ENCODE assay signal across 35 mouse cellular contexts in the genomic region with DNA sequence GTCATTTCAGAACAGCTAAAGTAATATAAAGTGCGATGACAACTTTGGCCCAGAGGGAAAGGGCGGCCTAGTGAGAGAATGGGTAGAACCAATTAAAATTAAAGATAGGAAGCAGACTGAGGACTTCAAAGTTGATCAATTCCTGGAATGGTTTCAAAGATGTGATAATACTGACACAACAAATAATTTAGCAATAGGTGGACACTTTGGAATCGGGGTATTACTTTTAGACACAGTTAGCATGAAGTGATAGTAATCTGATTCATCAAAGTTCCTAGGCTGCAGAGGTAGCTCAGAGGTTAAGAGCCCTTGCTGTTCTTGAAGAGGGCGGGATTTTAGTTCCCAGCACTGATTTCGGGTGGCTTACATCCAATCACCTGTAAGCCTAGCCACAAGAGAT. TPM values are rescaled to one million over a fixed set of nuclear protein-coding genes. Genes with fewer than 3 reads are reported as not detected.
"Had no signal": no experiment of that assay in that cellular context is flagged by ENCODE, and none has a peak within 500 bp of the region (broad histone marks: within the 10 kb centered on the region; RNA-seq: fewer than 3 reads in every experiment).

No protein-coding gene starts in this region.

- H3K36me3 ChIP-seq: heart, embryonic 15.5 days; hindbrain, embryonic 12.5 days; hindbrain, embryonic 15.5 days; intestine, embryonic 15.5 days; kidney, embryonic 15.5 days had no signal

- H3K4me1 ChIP-seq: heart, embryonic 10.5 days; heart, embryonic 12.5 days; heart, embryonic 13.5 days; heart, embryonic 15.5 days; hindbrain, embryonic 10.5 days; hindbrain, embryonic 12.5 days; hindbrain, embryonic 13.5 days; hindbrain, embryonic 15.5 days; intestine, embryonic 15.5 days; kidney, embryonic 15.5 days had no signal

- ATAC-seq: hindbrain, embryonic 16.5 days; hindbrain, postnatal 0 days; inflammation-experienced regulatory T-cells, adult 6 months; intestine, embryonic 15.5 days; intestine, embryonic 16.5 days; intestine, postnatal 0 days had no signal

- DNase-seq: heart, postnatal 10 days; heart, postnatal 14 days; heart, postnatal 36 days; heart, postnatal 4 days; kidney, adult 11 months; kidney, adult 18-20 months; kidney, adult 2 months; kidney, adult 8-10 months; kidney, adult 9 months; kidney, postnatal 10 days; kidney, postnatal 14 days; kidney, postnatal 25 days; kidney, postnatal 36 days; kidney, postnatal 4 days; layer of hippocampus, adult 9-11 months; layer of hippocampus, postnatal 36 days had no signal

- H3K4me3 ChIP-seq: heart, embryonic 10.5 days; heart, embryonic 12.5 days; heart, embryonic 13.5 days; heart, embryonic 15.5 days; hindbrain, embryonic 10.5 days; hindbrain, embryonic 12.5 days; hindbrain, embryonic 13.5 days; hindbrain, embryonic 15.5 days; intestine, embryonic 15.5 days; kidney, embryonic 15.5 days; layer of hippocampus, adult 2 months had no signal

- H3K27me3 ChIP-seq: heart, embryonic 12.5 days; heart, embryonic 13.5 days; heart, embryonic 15.5 days; hindbrain, embryonic 12.5 days; hindbrain, embryonic 13.5 days; hindbrain, embryonic 15.5 days; intestine, embryonic 15.5 days had no signal

- H3K4me2 ChIP-seq: heart, embryonic 11.5 days; heart, embryonic 12.5 days; heart, embryonic 13.5 days; heart, embryonic 15.5 days; hindbrain, embryonic 12.5 days; hindbrain, embryonic 13.5 days; hindbrain, embryonic 14.5 days; hindbrain, embryonic 15.5 days; intestine, embryonic 15.5 days; kidney, embryonic 15.5 days had no signal

- H3K9me3 ChIP-seq: heart, embryonic 10.5 days; heart, embryonic 12.5 days; heart, embryonic 13.5 days; heart, embryonic 15.5 days; hindbrain, embryonic 10.5 days; hindbrain, embryonic 12.5 days; hindbrain, embryonic 13.5 days; hindbrain, embryonic 15.5 days; intestine, embryonic 15.5 days; kidney, embryonic 15.5 days had no signal

- H3K9ac ChIP-seq: heart, embryonic 12.5 days; heart, embryonic 13.5 days; heart, embryonic 15.5 days; hindbrain, embryonic 12.5 days; hindbrain, embryonic 13.5 days; hindbrain, embryonic 14.5 days; hindbrain, embryonic 15.5 days; intestine, embryonic 15.5 days; kidney, embryonic 15.5 days had no signal

- H3K27ac ChIP-seq: heart, embryonic 10.5 days; heart, embryonic 13.5 days; heart, embryonic 15.5 days; hindbrain, embryonic 10.5 days; hindbrain, embryonic 12.5 days; hindbrain, embryonic 13.5 days; hindbrain, embryonic 14.5 days; hindbrain, embryonic 15.5 days; hindbrain, postnatal 0 days; intestine, embryonic 15.5 days; kidney, embryonic 15.5 days; kidney, postnatal 0 days; layer of hippocampus, adult 2 months had no signal

RNA-seq across cellular contexts. Expression of gene Kcne1l, which starts 29.4 kb away (rescaled TPM):
- polyA plus RNA-seq: inflammation-experienced regulatory T-cells, adult 6 months had no signal
